Mouse (Mus musculus) liver, adult 2 months (tissue): Measurements from ENCODE around the gene Spata31d1d. TPM values are rescaled to one million over a fixed set of nuclear protein-coding genes. Genes with fewer than 3 reads are reported as not detected.

Experiments
- DNase-seq: peaks from one replicate; pipeline ENCODE4 v3.0.0-alpha.2; 2011; ENCODE audit warnings: low read depth, low spot score; ENCODE audit errors: extremely low read depth
- H3K27ac ChIP-seq: fragments of 200-500 bp; replicated peaks from 2 replicates; pipeline ENCODE4 v1.5.1; 2012; ENCODE audit warnings: low read depth, mild to moderate bottlenecking, control low read depth, inconsistent platforms, low read length; ENCODE audit not compliant: insufficient read depth
- H3K27me3 ChIP-seq: fragments of 200-500 bp; 2 replicates; pipeline ENCODE4 v1.6.1; 2012; ENCODE audit warnings: mild to moderate bottlenecking, moderate library complexity, low read length, inconsistent platforms; ENCODE audit not compliant: control insufficient read depth, insufficient read depth
- H3K36me3 ChIP-seq: fragments of 200-500 bp; 2 replicates; pipeline ENCODE4 v1.6.1; 2012; ENCODE audit warnings: low read length, inconsistent platforms; ENCODE audit not compliant: control insufficient read depth, insufficient read depth
- H3K4me1 ChIP-seq: fragments of 200-500 bp; 2 replicates; pipeline ENCODE4 v1.6.1; 2011; ENCODE audit warnings: low read length; ENCODE audit not compliant: control insufficient read depth, insufficient read depth
- H3K4me3 ChIP-seq: fragments of 200-500 bp; 2 replicates; pipeline ENCODE4 v1.5.1; 2011; ENCODE audit warnings: low read depth, mild to moderate bottlenecking, control low read depth, low read length, moderate library complexity; ENCODE audit not compliant: insufficient read depth
- H3K79me2 ChIP-seq: fragments of 200-500 bp; 2 replicates; pipeline ENCODE4 v1.6.1; 2012; ENCODE audit warnings: inconsistent platforms, mild to moderate bottlenecking, low read length, moderate library complexity; ENCODE audit not compliant: control insufficient read depth, insufficient read depth
- H3K9ac ChIP-seq: fragments of 200-500 bp; 2 replicates; pipeline ENCODE4 v1.6.1; 2012; ENCODE audit warnings: low read depth, mild to moderate bottlenecking, control low read depth, inconsistent platforms, low read length
- CTCF ChIP-seq: fragments of 200-500 bp; IDR thresholded peaks from 2 replicates; pipeline ENCODE4 v1.5.1; 2011; ENCODE audit warnings: low read depth, low read length, control low read depth
- POLR2A ChIP-seq: fragments of 200-500 bp; IDR thresholded peaks from 2 replicates; pipeline ENCODE4 v1.6.1; 2011; ENCODE audit warnings: low read length, control low read depth; ENCODE audit not compliant: insufficient read depth; ENCODE audit errors: extremely low read depth
- WGBS: fragments of 180-500 bp; shearing (Covaris S2); methylation state at CpG from one replicate; pipeline ENCODE4 v1.1.7; 2018; 5-methylcytosine and 5-hydroxymethylcytosine counted together
- polyA plus RNA-seq: library from polyadenylated mRNA; depleted of rRNA; stranded (reverse); fragments of >200 nt; gene quantifications from 2 replicates; pipeline ENCODE4 v1.2.3, GENCODE M21; 2012; rRNA removed
- total RNA-seq: library from RNA; depleted of rRNA; stranded (reverse); fragments of >200 nt; gene quantifications from 2 replicates; pipeline ENCODE4 v1.2.3, GENCODE M21; 2014; rRNA removed

Spata31d1d gene
- total and polyA plus RNA-seq, 2 experiments = not detected

- H3K4me3 ChIP-seq = no peak overlapping the region
- WGBS = 85% methylated on average over 3 of the region's 3 CpGs
- H3K36me3 ChIP-seq = no peaks in the 10 kb centered on the region
- H3K4me1 ChIP-seq = no peaks in the 10 kb centered on the region
- H3K27ac ChIP-seq = no peak overlapping the region
- H3K9ac ChIP-seq = no peak overlapping the region
- no peak for DNase-seq
- H3K27me3 ChIP-seq = peaks cover 3% of the 10 kb centered on the region; the same call in 1 of the 2 replicates
- no peaks in the 10 kb centered on the region for H3K79me2 ChIP-seq
- TF ChIP-seq POLR2A (no peak), CTCF (no peak)
Measured at GRCm38 (mm10) chr13:59685236-59685635, 46.3 kb downstream of the Spata31d1d start.

GRCm38 (mm10) chr13:59682629-59683028, 48.9 kb downstream of the Spata31d1d start:
- Histone ChIP-seq H3K79me2 (no peaks in the 10 kb centered on the region), H3K4me3 (no peak overlapping the region), H3K27ac (no peak overlapping the region), H3K9ac (no peak overlapping the region), H3K27me3 (peaks cover 3% of the 10 kb centered on the region; the same call in 1 of the 2 replicates), H3K4me1 (no peaks in the 10 kb centered on the region), H3K36me3 (no peaks in the 10 kb centered on the region)
- TF ChIP-seq POLR2A = no peak
- no peak for TF ChIP-seq CTCF
- DNase-seq = no peak
- 29% methylated on average over 7 of the region's 7 CpGs for WGBS

DNA sequence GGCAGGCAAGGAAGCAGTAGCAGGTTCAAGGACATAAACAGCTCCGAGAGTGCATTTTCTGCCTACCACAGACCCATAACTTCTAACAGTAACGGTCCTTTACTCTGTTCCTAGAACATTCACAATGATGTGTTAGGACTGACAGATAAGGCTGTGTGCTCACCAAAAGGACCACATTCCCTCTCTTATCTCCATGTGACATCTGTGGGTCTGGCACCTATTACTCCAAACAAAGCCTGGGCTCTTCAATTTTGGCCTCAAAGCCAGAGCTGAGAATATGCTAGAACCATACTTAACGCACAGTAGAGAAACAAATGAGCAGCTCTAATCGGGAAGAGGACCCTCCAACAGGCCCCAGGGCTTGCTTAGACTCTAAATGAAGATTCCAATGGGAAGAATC, 51.6 kb downstream of the Spata31d1d start:
- TF ChIP-seq POLR2A = no peak
- no peak for TF ChIP-seq CTCF
- Histone ChIP-seq H3K27me3 (peaks cover 6% of the 10 kb centered on the region; the same call in 1 of the 2 replicates), H3K9ac (no peak overlapping the region), H3K27ac (no peak overlapping the region), H3K79me2 (no peaks in the 10 kb centered on the region), H3K4me1 (peaks cover 2% of the 10 kb centered on the region; the same call in 1 of the 2 replicates), H3K36me3 (no peaks in the 10 kb centered on the region), H3K4me3 (no peak overlapping the region)
- 77% methylated on average over 4 of the region's 4 CpGs for WGBS
- DNase-seq = no peak

DNA sequence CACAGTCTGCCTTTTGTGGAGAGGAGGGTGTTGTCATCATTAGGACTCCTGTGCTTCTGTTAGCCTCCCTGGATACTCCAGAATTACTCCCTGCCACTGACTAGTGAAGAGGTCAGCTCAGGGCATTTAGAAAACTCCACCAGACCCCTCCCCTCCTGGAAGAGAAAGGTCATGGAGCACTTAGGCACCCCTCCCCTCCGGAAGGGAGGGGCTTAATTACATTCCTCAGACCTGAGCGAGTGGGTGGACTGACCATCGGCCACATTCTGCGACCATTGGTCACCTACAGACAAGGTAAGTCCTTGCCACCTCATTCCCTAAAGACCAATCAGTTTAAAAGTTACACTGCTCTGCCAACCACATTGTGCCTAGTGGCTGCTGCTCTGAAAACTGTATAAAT, 52.2 kb downstream of the Spata31d1d start:
- peaks cover 2% of the 10 kb centered on the region; the same call in 1 of the 2 replicates for H3K4me1 ChIP-seq
- no peak overlapping the region for H3K9ac ChIP-seq
- no peak overlapping the region for H3K27ac ChIP-seq
- no peaks in the 10 kb centered on the region for H3K36me3 ChIP-seq
- no peaks in the 10 kb centered on the region for H3K79me2 ChIP-seq
- WGBS = 36% methylated on average over 4 of the region's 4 CpGs
- no peak overlapping the region for H3K4me3 ChIP-seq
- TF ChIP-seq CTCF = no peak
- TF ChIP-seq POLR2A = no peak
- peaks cover 6% of the 10 kb centered on the region; the same call in 1 of the 2 replicates for H3K27me3 ChIP-seq
- no peak for DNase-seq

GRCm38 (mm10) chr13:59676316-59677229, 55.0 kb downstream of the Spata31d1d start:
- DNase-seq = no peak
- Histone ChIP-seq H3K79me2 (no peaks in the 10 kb centered on the region), H3K4me3 (no peak overlapping the region), H3K36me3 (no peaks in the 10 kb centered on the region), H3K27ac (no peak overlapping the region), H3K27me3 (peaks cover 3% of the 10 kb centered on the region; the same call in 1 of the 2 replicates), H3K9ac (no peak overlapping the region), H3K4me1 (peaks cover 2% of the 10 kb centered on the region; the same call in 1 of the 2 replicates)
- WGBS = 84% methylated on average over 12 of the region's 12 CpGs
- TF ChIP-seq POLR2A (no peak), CTCF (no peak)

Other genes starting within 250 kb of the Spata31d1d start
- gene Agtpbp1, start 146.5 kb downstream of the Spata31d1d start, total RNA-seq = 10.0 and 10.5 TPM in 2 replicates
- 1.9 TPM in 2 replicates for gene Agtpbp1, start 146.5 kb downstream of the Spata31d1d start, polyA plus RNA-seq
- 27.7 and 32.3 TPM in 2 replicates for gene Naa35, start 146.5 kb downstream of the Spata31d1d start, total RNA-seq
- gene Naa35, start 146.5 kb downstream of the Spata31d1d start, polyA plus RNA-seq = 21.8 and 29.1 TPM in 2 replicates
- gene Golm1, start 55.9 kb downstream of the Spata31d1d start, total RNA-seq = 3.3 and 3.6 TPM in 2 replicates
- gene Golm1, start 55.9 kb downstream of the Spata31d1d start, polyA plus RNA-seq = 1.1 and 1.2 TPM in 2 replicates
- gene 4921517D22Rik, start 37.6 kb downstream of the Spata31d1d start, total RNA-seq = not detected in 2 replicates
- not detected in 2 replicates for gene 4921517D22Rik, start 37.6 kb downstream of the Spata31d1d start, polyA plus RNA-seq
- not detected in 2 replicates for gene Spata31d1a, start 21.4 kb downstream of the Spata31d1d start, total RNA-seq
- gene Spata31d1a, start 21.4 kb downstream of the Spata31d1d start, polyA plus RNA-seq = not detected in 2 replicates
- gene Spata31d1b, start 19.5 kb downstream of the Spata31d1d start, total RNA-seq = not detected in 2 replicates
- gene Spata31d1b, start 19.5 kb downstream of the Spata31d1d start, polyA plus RNA-seq = not detected in 2 replicates
- gene 1700014D04Rik, start 15.0 kb upstream of the Spata31d1d start, total RNA-seq = not detected in 2 replicates
- gene 1700014D04Rik, start 15.0 kb upstream of the Spata31d1d start, polyA plus RNA-seq = not detected in 2 replicates
- 32.4 and 38.9 TPM in 2 replicates for gene Isca1, start 38.1 kb upstream of the Spata31d1d start, total RNA-seq
- gene Isca1, start 38.1 kb upstream of the Spata31d1d start, polyA plus RNA-seq = 52.8 and 56.9 TPM in 2 replicates
- gene Gm49354, start 50.5 kb upstream of the Spata31d1d start, total RNA-seq = not detected in 2 replicates
- not detected in 2 replicates for gene Gm49354, start 50.5 kb upstream of the Spata31d1d start, polyA plus RNA-seq
- 54.2 and 56.9 TPM in 2 replicates for gene Tut7, start 91.4 kb upstream of the Spata31d1d start, total RNA-seq
- gene Tut7, start 91.4 kb upstream of the Spata31d1d start, polyA plus RNA-seq = 15.7 and 17.7 TPM in 2 replicates